Mouse (Mus musculus): ENCODE measurements around the gene Bcas1.

Gene Bcas1

DNA sequence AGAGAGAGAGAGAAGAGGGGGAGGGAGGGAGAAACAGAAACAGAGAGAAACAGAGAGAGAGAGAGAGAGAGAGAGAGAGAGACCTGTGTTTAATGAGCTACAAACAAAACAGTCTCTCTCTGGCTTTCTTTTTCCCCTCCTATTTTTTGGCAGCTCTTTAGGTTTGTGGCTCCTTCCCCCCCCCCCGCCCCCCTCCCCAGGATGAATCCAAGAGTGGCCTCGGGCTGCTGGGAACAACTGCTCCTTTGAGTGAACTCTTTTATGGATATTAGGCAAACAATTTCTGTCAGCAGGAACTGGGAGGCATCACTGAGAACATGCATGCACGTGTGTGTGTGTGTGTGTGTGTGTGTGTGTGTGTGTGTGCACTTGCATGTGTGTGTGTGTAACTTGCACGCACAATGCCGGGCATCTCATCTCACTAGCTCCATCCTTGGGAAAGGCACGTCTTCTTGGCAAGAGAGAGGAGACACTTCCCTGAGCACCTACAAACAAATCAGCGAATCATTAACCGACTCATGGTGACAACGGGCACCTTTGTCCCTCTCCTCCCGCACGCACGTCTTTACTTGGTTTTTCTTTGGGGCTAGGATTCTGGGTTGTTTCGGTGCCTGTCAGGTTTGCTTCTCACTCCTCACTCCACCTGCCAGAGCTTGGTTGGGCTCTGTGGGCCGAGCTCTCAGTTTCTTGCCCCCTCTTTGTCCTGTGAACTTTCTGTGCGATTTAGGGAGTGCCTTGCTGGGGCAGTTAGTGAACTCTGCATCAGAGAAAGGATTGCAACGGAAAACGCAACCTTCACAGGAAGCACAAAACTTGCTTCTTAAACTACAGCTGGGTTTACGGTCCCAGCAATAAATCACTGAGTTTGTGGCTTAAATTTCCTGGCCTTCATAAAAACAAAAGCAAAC is 82.9 kb downstream of the Bcas1 start:
- DNase-seq = no peak

DNA sequence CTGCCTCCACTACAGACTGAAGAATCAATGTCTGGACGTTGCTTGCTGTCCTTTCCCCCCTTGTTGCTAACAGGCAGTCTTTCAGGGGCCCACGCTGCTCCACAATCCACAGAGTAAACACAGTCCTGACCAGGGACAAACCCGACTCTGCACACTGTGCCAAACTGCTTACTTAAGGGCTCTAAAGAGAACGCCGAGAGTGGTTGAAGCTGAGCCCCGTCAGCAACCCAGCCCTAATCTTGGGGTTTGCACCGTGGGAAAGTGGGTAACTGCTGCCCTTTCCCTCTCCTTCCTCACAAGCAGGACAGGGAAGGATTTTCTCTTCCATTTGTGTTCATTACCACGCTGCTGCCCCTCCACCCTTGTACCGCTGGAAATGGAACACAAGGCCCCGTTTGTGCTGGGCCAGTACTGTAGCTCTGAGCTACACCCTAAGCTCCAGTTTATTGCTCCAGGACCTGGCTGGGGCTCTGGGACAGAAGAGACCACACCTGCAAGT is 83.8 kb downstream of the Bcas1 start:
- DNase-seq = peak; percentile 39 to 44

DNA sequence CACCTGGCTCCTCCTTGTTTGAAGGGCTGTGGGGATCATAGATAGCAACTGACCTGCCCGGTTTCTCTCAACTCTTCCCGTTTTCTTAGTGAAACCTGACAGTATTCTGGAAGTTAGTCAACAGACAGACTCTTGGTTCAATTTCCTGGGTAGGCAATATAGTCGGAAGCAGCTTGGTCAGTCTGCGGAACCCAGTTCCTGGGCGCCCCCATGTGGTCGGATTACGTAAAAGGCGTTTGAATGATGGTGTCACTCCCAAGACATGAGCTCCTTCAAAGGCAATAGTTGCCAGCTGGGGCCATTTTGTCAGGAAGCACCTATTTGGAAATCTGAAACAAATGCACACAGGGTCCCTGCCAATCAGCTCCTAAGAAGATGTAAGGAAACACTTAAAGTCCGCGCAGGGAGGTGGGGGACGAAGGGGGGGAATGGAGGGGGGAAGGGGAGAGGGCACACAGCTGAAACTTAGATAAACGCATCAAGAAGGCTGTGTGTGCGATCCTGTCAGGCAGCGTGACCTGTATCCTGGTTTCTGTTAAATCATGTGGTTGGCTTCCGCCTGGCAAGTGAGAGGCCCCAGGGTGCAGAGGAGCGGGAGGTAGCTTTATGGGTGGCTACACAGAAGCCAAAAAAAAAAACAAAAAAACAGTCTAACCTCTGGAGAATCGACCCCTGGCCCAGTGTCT is 84.4 kb downstream of the Bcas1 start:
- DNase-seq = peak; percentile 88 to 90

DNA sequence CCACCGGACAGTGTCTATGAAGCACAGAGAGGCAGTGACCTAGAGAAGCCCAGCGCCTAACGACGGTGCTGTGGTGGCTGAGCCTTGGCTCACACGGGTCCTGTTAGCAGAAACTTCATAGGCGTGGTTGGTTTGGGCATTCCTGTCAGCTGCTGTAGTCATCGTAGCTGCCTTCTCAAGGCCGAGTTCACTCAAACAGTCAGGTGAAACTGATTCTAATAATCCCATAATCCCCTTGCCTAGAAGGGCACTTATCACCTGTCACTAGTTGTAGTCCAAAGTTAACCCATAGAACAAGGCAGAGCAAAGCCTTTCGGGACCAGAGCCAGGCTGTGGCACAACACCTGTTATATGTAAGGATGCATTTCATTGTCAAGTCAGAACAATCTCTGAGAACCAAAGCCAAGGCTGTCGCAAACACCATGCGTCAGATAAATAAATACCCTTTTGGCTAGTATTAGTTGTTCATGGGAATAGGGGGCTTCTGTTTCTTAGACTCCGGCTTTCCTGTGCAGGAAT is 85.3 kb downstream of the Bcas1 start:
- DNase-seq = no peak

DNA sequence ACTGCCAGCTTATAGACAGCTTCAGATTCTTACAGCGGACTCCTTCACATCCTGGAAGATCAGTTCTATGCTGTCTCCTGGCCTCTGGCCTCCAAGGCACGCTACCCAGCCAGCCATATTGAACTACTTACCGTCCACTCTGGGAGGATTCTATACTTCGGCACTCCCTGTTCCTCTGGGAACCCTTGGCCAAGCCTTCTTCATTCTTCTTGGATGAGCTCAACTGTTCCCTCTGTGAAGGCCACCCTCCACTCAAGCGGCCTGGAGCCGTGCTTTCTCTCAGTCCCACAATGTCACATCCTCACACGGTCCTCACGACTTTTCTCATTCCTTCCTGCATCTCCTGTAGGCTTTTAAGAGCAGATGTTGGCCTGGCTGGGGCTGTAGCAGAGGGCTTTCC is 86.5 kb downstream of the Bcas1 start:
- no peak for DNase-seq

DNA sequence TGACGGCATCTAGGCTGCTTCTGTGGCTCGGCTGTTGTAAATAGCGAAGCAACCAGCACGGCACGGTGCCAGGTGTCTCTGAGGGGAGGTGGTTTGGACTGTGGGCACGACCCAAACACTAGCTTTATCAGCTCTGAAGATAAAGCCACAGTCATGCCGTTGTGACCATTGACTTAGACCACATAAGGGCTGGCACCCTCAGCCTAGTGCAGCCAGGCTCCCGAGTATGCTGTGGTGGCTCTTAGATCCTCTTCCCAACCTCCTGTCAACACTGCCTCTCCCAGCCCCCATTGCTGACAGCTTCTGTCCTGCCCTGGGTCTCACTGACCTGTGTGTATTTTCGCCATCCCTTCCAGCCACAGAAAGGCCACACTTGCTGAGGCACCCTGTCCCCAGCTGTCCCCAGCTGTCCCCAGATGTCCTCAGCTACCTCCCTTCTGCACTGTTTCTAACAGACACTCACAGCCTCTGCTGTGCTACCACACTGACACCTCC is 91.3 kb downstream of the Bcas1 start:
- no peak for DNase-seq

DNA sequence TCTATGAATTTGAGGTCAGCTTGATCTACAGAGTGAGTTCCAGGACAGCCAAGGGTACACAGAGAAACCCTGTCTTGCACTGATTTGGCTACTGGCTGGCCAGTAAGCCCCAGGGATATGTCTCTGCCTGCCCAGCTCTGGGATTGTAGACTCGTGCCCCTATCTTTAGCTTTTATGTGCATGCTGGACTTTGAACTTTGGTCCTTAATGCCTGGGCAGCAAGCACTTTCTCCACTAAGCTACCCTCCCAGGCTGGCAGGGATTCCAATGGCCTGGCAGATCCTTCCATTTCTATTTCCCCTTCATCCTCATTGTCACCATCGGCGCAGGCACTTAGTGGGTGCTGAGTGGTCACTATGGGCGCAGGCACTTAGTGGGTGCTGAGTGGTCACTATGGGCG is 92.5 kb downstream of the Bcas1 start:
- no peak for DNase-seq

DNA sequence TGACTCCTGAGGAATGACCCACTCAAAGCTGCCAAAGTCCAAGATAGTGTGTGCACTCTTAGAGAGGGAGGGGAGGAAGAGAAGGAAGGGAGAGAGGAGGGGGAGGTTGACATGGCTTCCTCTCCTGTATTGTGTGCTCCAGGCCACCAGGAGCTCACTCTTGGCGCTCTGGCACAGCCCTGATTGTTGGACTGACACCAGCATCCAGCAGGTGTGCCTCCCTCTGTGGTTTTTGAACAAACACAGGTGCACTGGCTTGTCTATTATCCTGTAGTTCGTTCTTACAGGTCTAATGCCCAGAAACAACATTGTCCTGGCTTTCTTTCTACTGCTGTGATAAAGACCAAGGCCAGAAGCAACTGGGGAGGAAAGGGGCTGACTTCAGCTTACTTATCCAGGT is 95.8 kb downstream of the Bcas1 start:
- DNase-seq = no peak

DNA sequence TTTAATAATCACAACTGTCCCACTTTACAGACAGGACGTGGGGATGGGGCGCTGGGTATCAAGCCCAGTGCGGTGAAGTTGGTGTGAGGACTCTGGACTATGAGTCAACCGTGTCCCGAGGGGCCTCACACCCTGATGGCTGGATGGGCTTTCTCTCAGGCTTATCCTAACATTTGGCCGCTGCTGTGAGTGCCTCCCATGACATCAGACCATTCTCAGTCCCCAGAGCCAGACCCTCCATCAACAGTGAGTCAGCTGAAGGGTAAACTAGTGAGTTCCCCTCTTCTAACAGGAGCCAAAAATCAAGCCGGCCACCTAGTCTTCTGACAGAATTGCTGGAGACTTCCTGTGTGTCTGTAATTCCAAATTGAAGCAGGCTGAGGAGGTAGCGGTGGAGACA is 97.2 kb downstream of the Bcas1 start:
- peak in 1 of 2 experiments; percentile 66 for DNase-seq

DNA sequence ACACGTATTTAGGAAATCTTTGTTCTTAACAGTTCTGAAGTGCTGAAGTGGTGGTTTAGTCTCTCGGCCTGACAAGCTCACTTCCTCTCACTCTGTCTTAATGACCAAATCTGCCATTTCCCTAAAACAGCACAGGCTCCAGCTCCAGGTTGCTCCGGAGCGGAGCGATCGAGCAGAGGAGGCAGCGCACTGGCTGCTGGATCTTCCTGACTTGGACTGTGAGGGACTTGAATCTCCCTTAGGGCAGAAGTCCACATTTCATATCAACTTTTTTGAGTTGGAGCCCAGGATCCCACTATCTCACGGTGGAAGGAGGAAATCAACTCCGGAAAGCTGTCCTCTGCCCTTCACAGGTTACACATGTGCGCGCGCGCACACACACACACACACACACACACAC is 97.7 kb downstream of the Bcas1 start:
- DNase-seq = no peak

DNA sequence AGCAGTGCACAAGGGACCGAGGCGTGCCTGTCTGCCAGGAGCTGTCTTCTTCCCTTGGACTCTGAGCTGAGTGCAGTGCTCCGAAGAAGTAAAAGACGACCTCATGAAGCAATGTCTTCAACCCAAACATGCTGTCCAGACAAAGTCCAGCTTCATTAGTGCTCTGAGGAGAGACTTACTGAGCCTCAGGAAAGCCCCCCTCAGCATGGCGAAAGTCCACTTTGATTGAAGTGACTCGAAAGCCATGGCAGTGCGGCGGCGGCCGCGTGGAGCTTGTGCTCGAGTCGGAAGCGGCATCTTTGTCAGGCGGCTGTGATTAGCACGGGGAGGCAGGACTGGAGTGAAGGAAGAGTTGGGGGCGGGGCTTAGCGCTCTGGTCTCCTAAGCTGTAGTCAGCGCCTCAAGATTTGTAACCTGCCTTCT is 103.7 kb downstream of the Bcas1 start:
- DNase-seq = peak; percentile 72 to 74

DNA sequence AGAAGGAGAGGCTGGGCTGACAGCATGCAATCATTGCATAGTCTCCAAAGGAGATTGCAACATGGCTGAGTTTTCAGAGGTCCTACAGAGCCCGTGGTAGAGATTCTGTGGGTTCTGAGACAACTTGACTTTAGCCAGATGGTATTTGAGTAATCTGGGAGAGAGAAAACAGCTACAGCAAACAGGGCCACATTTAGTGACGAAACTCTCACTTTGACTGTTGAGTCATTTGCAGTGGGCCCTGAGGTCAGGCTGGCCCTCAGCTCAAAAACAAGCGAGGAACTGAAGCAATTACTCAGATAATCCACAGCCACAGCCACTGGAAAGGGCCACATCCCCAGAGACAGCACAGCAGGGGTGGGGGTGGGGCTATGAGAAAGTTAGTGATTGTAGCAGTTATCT is 105.6 kb downstream of the Bcas1 start:
- peak; percentile 40 to 47 for DNase-seq

DNA sequence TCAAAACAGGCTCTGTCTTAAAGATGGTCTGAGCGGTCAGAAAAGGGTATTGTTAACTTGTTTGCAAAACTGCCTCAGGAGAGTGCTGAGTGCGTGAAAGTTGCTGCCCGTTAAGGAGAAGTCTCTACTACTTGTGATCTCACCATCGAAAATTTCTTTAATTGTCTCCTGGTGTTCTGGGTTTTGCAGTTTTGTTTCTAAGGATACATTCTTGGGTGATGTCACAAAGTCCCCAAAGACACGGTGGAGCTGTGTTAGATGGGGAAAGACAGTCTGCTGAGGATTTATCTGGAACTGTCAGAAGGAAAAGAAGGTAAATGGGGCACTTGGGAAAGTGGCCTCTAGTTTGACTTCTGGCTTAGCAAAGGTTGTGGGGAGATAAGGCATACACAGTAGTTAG is 106.1 kb downstream of the Bcas1 start:
- no peak for DNase-seq

DNA sequence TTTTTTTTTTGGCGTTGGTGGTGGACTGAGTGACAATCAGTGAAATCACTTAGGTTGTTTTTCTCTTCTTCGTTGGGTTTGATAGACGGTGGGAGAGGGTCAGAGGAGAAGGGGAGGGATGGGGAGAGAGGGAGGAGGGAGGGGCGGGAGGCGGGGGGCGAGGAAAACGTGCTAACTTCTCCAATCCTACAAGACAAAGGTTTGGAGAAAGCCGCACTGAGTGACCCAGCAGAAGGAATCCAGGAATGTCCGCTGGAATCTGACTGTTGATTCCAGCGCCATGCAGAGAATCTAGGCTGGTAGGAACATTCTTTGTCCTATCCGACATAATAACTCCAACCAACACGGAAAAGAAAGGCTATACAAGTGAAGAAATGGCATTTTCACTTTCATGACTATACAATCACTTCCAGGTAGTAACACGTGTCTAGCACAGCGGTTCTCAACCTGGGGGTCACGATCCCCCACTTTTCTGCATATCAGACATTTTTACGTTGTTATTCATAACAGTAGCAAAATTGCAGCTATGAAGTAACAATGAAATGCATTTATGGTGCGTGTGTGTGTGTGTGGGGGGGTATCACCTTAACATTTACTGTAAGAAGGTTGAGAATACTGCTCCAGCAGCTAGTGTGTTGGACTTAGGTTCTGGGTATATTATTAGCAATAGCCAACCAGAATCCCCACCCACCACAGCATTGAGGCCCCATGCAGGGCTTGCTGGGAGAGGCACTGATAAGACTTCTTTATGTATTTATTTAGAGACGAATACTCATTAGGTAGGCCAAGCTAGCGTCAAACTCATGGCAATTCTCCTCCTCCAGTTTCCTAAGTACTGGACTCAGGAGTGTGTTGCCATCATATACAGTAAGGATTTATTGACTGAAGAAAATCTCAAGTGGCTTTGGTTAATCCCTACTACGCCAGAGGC is 107.8 kb downstream of the Bcas1 start:
- DNase-seq = no peak

DNA sequence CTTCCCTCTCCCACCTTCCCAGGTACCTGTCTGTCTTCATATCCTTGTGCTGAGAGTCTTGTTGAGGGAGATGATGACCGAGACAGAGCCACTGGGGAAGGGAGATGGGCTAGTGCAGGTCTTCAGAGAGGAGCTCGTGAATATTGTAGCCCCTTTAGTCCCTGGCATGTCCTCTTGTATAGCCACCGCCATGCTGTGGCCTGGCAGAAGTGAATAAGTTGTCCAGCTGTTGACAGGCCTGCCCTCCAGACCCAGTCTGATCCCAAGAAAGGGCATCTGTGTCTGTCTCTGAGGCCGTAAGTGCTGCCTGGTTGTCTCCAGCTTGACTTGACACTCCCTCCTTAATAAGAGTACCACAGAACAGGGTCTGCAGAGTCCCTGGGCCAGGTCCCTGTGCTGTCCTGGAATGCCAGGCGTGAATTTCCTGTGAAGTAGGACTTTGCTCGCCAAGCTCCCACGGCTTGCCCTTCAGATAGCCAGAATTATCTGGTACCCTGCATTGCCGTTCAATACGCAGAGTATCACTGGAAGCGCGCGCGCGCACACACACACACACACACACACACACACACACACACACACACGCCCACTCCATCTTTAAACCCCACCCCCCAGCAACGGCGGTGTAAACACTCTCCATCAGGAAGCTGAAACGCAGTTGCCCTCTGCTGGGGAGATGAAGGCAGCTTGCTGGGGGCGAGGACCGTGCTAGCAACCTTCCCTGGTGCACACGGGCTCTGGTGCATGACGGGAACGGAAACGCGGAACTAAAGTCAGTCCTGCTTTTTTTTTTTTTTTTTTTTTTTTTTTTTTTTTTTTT is 108.7 kb downstream of the Bcas1 start:
- peak; percentile 93 to 95 for DNase-seq

DNA sequence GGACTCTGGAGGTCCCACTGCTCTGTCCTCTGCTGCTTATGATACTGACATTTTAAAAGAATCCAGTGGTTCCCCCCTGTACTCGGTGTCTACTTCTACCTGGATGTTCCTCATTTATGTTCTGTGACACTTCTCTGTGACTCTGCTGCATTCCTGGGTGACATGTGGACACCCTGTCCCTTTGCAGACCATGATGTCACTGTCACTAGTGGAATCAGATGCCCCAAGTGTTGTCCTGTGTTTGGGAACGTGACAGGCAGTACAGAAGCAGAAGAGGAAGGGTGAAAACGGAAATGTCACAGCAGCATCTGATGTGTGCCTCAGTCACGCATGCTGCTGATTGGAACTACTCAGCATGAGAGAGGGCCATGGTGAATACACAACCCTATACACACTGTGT is 110.9 kb downstream of the Bcas1 start:
- no peak for DNase-seq

DNA sequence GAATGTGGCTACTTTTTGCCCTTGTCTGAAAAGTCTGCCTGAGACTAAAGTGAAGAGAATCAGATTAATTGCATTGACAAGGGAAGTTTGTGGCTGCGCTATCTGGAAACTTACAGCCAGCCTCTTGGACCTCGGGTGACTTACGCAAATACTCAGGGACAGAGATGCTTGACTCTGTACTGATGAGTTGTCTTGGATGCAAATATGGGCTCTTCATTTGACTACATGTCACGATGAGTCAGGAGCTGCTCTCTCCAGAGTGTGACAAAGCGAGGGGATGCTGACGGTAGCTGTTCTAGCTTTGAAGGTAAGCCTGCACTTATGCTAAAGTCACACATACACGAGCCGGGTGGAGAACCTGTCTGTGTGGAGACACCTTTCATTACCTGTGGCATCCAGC is 111.3 kb downstream of the Bcas1 start:
- no peak for DNase-seq

DNA sequence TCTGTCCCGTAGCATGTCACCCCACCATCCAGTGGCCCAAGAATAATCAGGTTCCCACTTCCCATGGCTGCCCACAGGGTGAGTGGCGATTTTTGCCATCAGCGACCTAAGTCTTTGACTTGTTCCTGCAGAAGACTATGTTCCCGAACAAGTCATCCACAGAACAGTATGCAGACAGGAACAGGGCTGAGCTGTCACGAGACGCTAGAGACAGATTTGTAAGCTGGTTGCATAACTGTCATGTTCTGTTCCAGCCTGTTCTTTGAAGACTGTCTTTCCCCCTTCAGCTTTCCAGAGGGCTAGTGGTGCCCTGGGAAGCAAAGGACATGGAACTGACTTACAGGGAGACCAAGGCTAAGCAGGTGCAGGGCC is 116.7 kb downstream of the Bcas1 start:
- DNase-seq = no peak

DNA sequence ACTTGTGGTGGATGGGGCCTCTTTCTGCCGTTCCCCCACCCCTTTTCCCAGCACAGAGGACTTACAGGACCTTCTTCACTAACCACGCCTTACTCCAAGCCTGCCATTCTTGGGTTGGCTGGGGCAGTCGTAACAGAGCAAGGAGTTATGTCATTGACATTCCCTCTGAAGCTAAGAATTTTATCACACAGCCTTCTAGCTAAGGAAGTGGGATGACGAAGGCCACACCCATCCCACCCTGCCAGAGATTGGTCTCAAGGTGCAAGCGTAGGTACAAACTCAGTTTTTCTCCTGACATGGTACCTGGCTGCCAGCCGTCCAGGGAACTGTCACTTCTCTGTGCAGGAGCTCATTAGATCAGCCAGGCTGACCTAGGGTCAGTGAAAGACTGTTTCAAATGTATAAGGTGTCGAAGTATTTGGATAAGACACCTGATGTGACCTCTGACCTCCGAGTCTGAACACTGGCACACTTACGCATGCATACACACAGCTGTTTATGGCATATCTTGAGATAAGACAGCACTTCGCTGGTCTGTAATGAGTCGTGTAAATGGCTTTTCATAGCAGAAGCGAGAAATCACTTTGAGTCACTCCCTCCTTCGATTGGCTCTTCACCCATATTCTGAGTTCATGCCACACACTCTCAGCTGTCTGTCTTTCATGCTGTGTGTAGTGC is 117.2 kb downstream of the Bcas1 start:
- no peak for DNase-seq

DNA sequence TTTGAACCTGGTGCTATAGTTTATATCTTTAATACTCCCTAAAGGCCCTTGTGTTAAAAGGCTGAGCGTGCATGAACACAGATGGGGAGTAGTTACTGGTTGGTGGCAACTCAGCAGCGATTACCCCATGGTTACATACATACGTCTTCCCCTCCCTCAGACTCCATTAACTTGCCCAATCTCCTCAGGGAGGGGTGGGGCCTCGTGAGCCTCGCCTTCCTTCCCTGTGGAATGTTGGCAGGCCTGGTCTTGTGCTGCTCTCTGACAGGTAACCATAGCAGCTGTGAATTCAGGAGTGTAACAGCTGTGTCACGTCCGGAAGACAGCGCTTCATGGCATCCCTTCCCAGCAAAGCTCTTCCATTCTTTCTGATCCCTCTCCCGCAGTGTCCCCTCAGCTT is 118.7 kb downstream of the Bcas1 start:
- DNase-seq = peak in 1 of 2 experiments; percentile 55

Measured in lung, postnatal 4 days (tissue).